Mouse (Mus musculus): ENCODE measurements around the gene Mtg2. TPM values are rescaled to one million over a fixed set of nuclear protein-coding genes. Genes with fewer than 3 reads are reported as not detected.

Gene Mtg2
- polyA plus RNA-seq, 1 experiment from 2014 or later = 19.8 TPM

GRCm38 (mm10) chr2:180072886-180073285 is 2.5 kb downstream of the Mtg2 start:
- Histone ChIP-seq H3K4me1 (ENCODE audit: control insufficient read depth, insufficient read depth, low read length) (peaks cover 8% of the 10 kb centered on the region), H3K27me3 (replicated peaks; ENCODE audit: control insufficient read depth, insufficient read depth, low read length) (no peaks in the 10 kb centered on the region), H3K9ac (ENCODE audit: low read depth, low read length) (no peak overlapping the region), H3K36me3 (ENCODE audit: control insufficient read depth, insufficient read depth, low read length) (peaks cover 14% of the 10 kb centered on the region), H3K4me3 (ENCODE audit: low read depth, low read length) (no peak overlapping the region), H3K27ac (replicated peaks; ENCODE audit: low read depth, low read length) (no peak overlapping the region), H3K9me3 (ENCODE audit: control insufficient read depth, low read length) (no peaks in the 10 kb centered on the region), H3K4me2 (ENCODE audit: low read depth, low read length) (no peak overlapping the region)
- WGBS = 88% methylated on average over 7 of the region's 7 CpGs
- DNase-seq (ENCODE audit: low spot score) (no peak), ATAC-seq (ENCODE audit: low read depth) (no peak)

DNA sequence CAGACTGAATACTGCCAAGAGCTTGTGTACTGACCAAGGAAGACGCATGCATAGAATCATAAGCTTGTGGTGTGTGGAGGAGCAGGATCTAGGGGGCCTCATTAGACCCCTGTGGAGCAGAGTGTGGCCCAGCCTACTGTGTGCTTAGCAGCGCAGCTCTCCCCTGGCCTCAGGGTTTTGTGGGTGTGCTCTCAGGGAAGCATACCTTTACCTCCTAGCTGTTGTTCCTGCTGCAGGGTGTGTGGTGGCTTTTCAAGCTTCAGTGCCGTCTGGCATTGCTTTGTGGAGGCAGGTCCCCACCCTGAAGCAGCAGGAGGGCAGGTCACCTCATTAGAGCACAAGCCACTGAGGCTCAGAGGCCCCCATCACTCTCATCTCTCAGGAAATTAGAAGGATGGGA is 7.2 kb downstream of the Mtg2 start:
- H3K9ac ChIP-seq (ENCODE audit: low read depth, low read length) = no peak overlapping the region
- no peak overlapping the region for H3K4me3 ChIP-seq (ENCODE audit: low read depth, low read length)
- H3K4me1 ChIP-seq (ENCODE audit: control insufficient read depth, insufficient read depth, low read length) = no peaks in the 10 kb centered on the region
- ATAC-seq (ENCODE audit: low read depth) (no peak), DNase-seq (ENCODE audit: low spot score) (no peak)
- no peak overlapping the region for H3K27ac ChIP-seq (replicated peaks; ENCODE audit: low read depth, low read length)
- WGBS = 65% methylated on average over 3 of the region's 3 CpGs
- no peaks in the 10 kb centered on the region for H3K9me3 ChIP-seq (ENCODE audit: control insufficient read depth, low read length)
- peaks cover 30% of the 10 kb centered on the region; the same call in 1 of the 2 replicates for H3K36me3 ChIP-seq (ENCODE audit: control insufficient read depth, insufficient read depth, low read length)
- H3K27me3 ChIP-seq (replicated peaks; ENCODE audit: control insufficient read depth, insufficient read depth, low read length) = no peaks in the 10 kb centered on the region
- no peak overlapping the region for H3K4me2 ChIP-seq (ENCODE audit: low read depth, low read length)

DNA sequence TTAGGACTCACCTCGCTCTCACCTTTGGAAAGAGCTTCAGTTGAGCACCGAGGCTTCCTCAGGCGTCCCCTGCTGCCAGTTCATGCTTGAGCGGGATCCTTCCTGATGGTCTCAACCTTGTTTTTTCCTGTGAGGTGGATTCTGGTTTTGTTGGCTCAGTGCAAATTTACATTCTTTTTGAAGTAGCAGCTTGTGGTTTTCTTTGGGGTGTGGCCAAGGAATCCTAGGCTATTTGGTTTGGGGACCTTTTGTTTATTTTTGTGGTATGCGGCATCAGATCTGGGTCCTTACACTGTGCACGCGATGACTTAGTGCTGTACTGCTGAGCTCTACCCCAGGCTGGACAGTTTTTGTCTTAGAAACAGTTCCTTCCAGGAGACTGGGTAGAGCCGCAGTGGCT is 10.3 kb downstream of the Mtg2 start:
- no peak overlapping the region for H3K27ac ChIP-seq (replicated peaks; ENCODE audit: low read depth, low read length)
- no peak overlapping the region for H3K9ac ChIP-seq (ENCODE audit: low read depth, low read length)
- no peak overlapping the region for H3K4me3 ChIP-seq (ENCODE audit: low read depth, low read length)
- WGBS = 79% methylated on average over 8 of the region's 8 CpGs
- DNase-seq (ENCODE audit: low spot score) (peak; percentile 39), ATAC-seq (ENCODE audit: low read depth) (no peak)
- H3K4me1 ChIP-seq (ENCODE audit: control insufficient read depth, insufficient read depth, low read length) = no peaks in the 10 kb centered on the region; the same call in 1 of the 2 replicates
- no peaks in the 10 kb centered on the region for H3K27me3 ChIP-seq (replicated peaks; ENCODE audit: control insufficient read depth, insufficient read depth, low read length)
- H3K4me2 ChIP-seq (ENCODE audit: low read depth, low read length) = no peak overlapping the region
- H3K36me3 ChIP-seq (ENCODE audit: control insufficient read depth, insufficient read depth, low read length) = peaks cover 29% of the 10 kb centered on the region; the same call in 1 of the 2 replicates
- no peaks in the 10 kb centered on the region for H3K9me3 ChIP-seq (ENCODE audit: control insufficient read depth, low read length)

DNA sequence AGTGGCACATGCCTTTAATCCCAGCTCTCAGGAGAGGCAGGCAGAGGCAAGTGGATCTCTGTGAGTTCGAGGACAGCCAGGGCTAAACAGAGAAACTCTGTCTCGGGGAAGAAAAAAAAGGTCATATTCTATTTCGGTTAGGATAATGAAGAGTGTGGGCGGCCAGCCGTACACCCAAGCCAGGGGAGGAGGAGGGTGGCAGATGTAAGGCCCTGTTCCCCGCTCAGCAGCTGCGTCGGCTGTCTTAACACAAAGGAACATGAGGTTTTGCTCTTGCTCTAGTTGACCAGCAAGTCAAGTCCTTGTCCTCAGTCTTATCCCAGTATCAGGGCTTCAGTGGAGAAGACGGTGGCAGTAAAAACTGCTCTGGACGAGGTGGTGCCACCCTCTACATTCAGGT is 12.7 kb downstream of the Mtg2 start:
- DNase-seq (ENCODE audit: low spot score) (no peak), ATAC-seq (ENCODE audit: low read depth) (no peak)
- H3K9me3 ChIP-seq (ENCODE audit: control insufficient read depth, low read length) = no peaks in the 10 kb centered on the region
- H3K27me3 ChIP-seq (replicated peaks; ENCODE audit: control insufficient read depth, insufficient read depth, low read length) = no peaks in the 10 kb centered on the region
- peaks cover 31% of the 10 kb centered on the region; the same call in 1 of the 2 replicates for H3K36me3 ChIP-seq (ENCODE audit: control insufficient read depth, insufficient read depth, low read length)
- no peaks in the 10 kb centered on the region; the same call in 1 of the 2 replicates for H3K4me1 ChIP-seq (ENCODE audit: control insufficient read depth, insufficient read depth, low read length)
- no peak overlapping the region for H3K27ac ChIP-seq (replicated peaks; ENCODE audit: low read depth, low read length)
- H3K4me2 ChIP-seq (ENCODE audit: low read depth, low read length) = no peak overlapping the region
- WGBS = 81% methylated on average over 10 of the region's 10 CpGs
- H3K9ac ChIP-seq (ENCODE audit: low read depth, low read length) = no peak overlapping the region
- no peak overlapping the region for H3K4me3 ChIP-seq (ENCODE audit: low read depth, low read length)

DNA sequence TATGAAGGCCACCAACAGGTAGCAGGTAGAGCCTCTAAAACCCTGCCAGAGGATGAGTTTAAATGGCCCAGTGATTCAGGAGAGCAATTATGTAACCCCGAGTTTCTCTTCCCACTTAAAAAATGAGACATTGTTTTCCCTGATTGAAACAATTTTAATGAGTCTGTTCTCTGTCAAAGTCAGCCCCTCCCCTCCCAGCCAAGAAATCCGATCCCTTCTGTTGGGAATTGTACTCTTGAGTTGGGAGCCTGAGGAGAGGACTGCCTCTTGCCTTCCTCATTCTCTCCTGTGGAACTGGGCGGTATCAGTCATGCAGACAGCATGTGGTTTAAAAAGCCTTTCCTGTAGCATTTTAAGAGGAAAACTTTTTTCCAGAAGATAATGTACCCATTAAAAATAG is 14.2 kb downstream of the Mtg2 start:
- Histone ChIP-seq H3K27ac (replicated peaks; ENCODE audit: low read depth, low read length) (no peak overlapping the region), H3K4me3 (ENCODE audit: low read depth, low read length) (no peak overlapping the region), H3K9me3 (ENCODE audit: control insufficient read depth, low read length) (no peaks in the 10 kb centered on the region), H3K4me1 (ENCODE audit: control insufficient read depth, insufficient read depth, low read length) (no peaks in the 10 kb centered on the region; the same call in 1 of the 2 replicates), H3K36me3 (ENCODE audit: control insufficient read depth, insufficient read depth, low read length) (peaks cover 21% of the 10 kb centered on the region; the same call in 1 of the 2 replicates), H3K4me2 (ENCODE audit: low read depth, low read length) (no peak overlapping the region), H3K27me3 (replicated peaks; ENCODE audit: control insufficient read depth, insufficient read depth, low read length) (no peaks in the 10 kb centered on the region), H3K9ac (ENCODE audit: low read depth, low read length) (no peak overlapping the region)
- 29% methylated on average over 3 of the region's 3 CpGs for WGBS
- no peak for ATAC-seq (ENCODE audit: low read depth)
- peak; percentile 45 for DNase-seq (ENCODE audit: low spot score)

DNA sequence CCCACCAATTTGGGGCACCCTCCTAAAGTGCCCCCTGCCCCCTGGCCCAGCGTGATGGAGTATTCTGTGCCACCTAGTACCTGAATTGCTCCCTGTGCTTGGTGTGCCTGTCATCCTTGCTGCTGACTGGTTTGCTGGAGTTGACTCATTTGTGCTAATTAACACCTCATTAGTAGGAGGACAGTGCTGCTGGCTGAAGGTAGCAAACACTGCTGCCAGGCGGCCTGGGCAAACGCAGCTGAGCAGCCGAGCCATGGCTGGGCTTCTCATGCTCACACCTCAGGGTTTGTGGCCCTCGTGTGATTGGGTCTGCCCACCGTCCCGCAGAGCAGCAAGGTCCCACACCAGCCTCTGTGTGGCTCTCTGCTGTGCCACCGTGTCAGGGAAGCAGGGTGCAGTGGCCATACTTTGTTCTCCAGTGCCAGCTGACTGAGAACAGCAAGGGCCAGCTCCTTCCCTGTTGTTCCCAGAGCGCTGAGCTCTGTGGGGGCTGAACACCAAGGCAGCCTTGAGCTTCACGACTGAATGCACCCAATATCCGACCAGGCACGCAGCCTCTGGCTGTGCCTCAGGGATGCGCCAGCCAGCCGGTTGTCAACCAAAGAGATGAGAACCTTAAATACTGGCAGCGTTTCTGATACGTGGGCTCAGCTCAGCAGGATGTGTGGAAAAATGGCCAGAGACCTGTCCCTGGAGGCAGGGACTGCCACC is 15.7 kb downstream of the Mtg2 start:
- Histone ChIP-seq H3K36me3 (ENCODE audit: control insufficient read depth, insufficient read depth, low read length) (peaks cover 21% of the 10 kb centered on the region; the same call in 1 of the 2 replicates), H3K4me1 (ENCODE audit: control insufficient read depth, insufficient read depth, low read length) (no peaks in the 10 kb centered on the region; the same call in 1 of the 2 replicates), H3K27ac (replicated peaks; ENCODE audit: low read depth, low read length) (no peak overlapping the region), H3K4me3 (ENCODE audit: low read depth, low read length) (no peak overlapping the region), H3K9me3 (ENCODE audit: control insufficient read depth, low read length) (no peaks in the 10 kb centered on the region), H3K4me2 (ENCODE audit: low read depth, low read length) (no peak overlapping the region), H3K27me3 (replicated peaks; ENCODE audit: control insufficient read depth, insufficient read depth, low read length) (no peaks in the 10 kb centered on the region), H3K9ac (ENCODE audit: low read depth, low read length) (no peak overlapping the region)
- no peak for ATAC-seq (ENCODE audit: low read depth)
- DNase-seq (ENCODE audit: low spot score) = no peak
- WGBS = 87% methylated on average over 14 of the region's 16 CpGs

DNA sequence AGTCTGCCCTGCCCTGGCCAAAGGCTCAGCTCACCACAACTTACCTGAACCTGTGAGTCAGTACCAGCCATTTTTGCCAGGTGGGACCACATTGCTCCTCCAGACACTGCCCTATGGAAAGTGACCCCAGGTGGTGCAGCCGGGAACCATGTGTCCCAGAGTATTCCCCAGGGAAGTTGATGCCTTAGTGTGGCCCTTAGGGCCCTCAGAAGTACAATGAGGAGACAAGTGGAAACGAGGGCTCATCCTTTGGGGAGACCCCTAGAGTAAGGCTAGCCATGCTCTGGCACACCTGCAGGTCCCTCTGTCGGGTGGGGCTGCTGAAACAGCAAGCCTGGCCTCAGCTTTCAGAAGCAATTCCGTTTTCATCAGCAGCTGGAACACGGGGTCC is 16.2 kb downstream of the Mtg2 start:
- H3K36me3 ChIP-seq (ENCODE audit: control insufficient read depth, insufficient read depth, low read length) = peaks cover 18% of the 10 kb centered on the region; the same call in 1 of the 2 replicates
- ATAC-seq (ENCODE audit: low read depth) (no peak), DNase-seq (ENCODE audit: low spot score) (no peak)
- H3K4me3 ChIP-seq (ENCODE audit: low read depth, low read length) = no peak overlapping the region
- no peaks in the 10 kb centered on the region; the same call in 1 of the 2 replicates for H3K4me1 ChIP-seq (ENCODE audit: control insufficient read depth, insufficient read depth, low read length)
- no peak overlapping the region for H3K9ac ChIP-seq (ENCODE audit: low read depth, low read length)
- 76% methylated on average over 5 of the region's 5 CpGs for WGBS
- H3K9me3 ChIP-seq (ENCODE audit: control insufficient read depth, low read length) = no peaks in the 10 kb centered on the region
- H3K27me3 ChIP-seq (replicated peaks; ENCODE audit: control insufficient read depth, insufficient read depth, low read length) = no peaks in the 10 kb centered on the region
- H3K4me2 ChIP-seq (ENCODE audit: low read depth, low read length) = no peak overlapping the region
- H3K27ac ChIP-seq (replicated peaks; ENCODE audit: low read depth, low read length) = no peak overlapping the region

GRCm38 (mm10) chr2:180087472-180087871 is 17.1 kb downstream of the Mtg2 start:
- ATAC-seq (ENCODE audit: low read depth) (no peak), DNase-seq (ENCODE audit: low spot score) (no peak)
- Histone ChIP-seq H3K9ac (ENCODE audit: low read depth, low read length) (no peak overlapping the region), H3K9me3 (ENCODE audit: control insufficient read depth, low read length) (no peaks in the 10 kb centered on the region), H3K4me2 (ENCODE audit: low read depth, low read length) (no peak overlapping the region), H3K4me1 (ENCODE audit: control insufficient read depth, insufficient read depth, low read length) (no peaks in the 10 kb centered on the region; the same call in 1 of the 2 replicates), H3K27ac (replicated peaks; ENCODE audit: low read depth, low read length) (no peak overlapping the region), H3K36me3 (ENCODE audit: control insufficient read depth, insufficient read depth, low read length) (peaks cover 9% of the 10 kb centered on the region; the same call in 1 of the 2 replicates), H3K27me3 (replicated peaks; ENCODE audit: control insufficient read depth, insufficient read depth, low read length) (no peaks in the 10 kb centered on the region), H3K4me3 (ENCODE audit: low read depth, low read length) (no peak overlapping the region)
- 92% methylated on average over 4 of the region's 4 CpGs for WGBS

GRCm38 (mm10) chr2:180090285-180090684 is 19.9 kb downstream of the Mtg2 start:
- WGBS = 40% methylated on average over 11 of the region's 11 CpGs
- Histone ChIP-seq H3K9ac (ENCODE audit: low read depth, low read length) (no peak overlapping the region), H3K27me3 (replicated peaks; ENCODE audit: control insufficient read depth, insufficient read depth, low read length) (no peaks in the 10 kb centered on the region), H3K9me3 (ENCODE audit: control insufficient read depth, low read length) (no peaks in the 10 kb centered on the region), H3K36me3 (ENCODE audit: control insufficient read depth, insufficient read depth, low read length) (0 out of 2 replicates have a peak, but pooled peaks cover 5% of the 10 kb centered on the region), H3K4me3 (ENCODE audit: low read depth, low read length) (no peak overlapping the region), H3K4me1 (ENCODE audit: control insufficient read depth, insufficient read depth, low read length) (no peaks in the 10 kb centered on the region), H3K27ac (replicated peaks; ENCODE audit: low read depth, low read length) (no peak overlapping the region), H3K4me2 (ENCODE audit: low read depth, low read length) (no peak overlapping the region)
- ATAC-seq (ENCODE audit: low read depth) (no peak), DNase-seq (ENCODE audit: low spot score) (peak; percentile 45)
